Mouse (Mus musculus) frontal cortex, postnatal 14 days (tissue): ENCODE measurements around the gene P4hb.
"Not testable (repeated sequence)": the region's sequence is repeated elsewhere in the genome, so short reads cannot be mapped to it uniquely, and the experiment has no call there.

Experiments used
- DNase-seq, 2 experiments: peaks; one replicate each; pipeline ENCODE4 v3.0.0; 2022; ENCODE audit warnings: low spot score in 2 of 2

The P4hb gene

GRCm38 (mm10) chr11:120573585-120574277, 678 bp upstream of the P4hb start:
- DNase-seq: no peak

- DNase-seq: no peak
These were observed 669 bp downstream of the P4hb start for GRCm38 (mm10) chr11:120572417-120572751.

- DNase-seq: no peak
These were observed 1.2 kb downstream of the P4hb start for GRCm38 (mm10) chr11:120571754-120572416.

- no peak for DNase-seq
These were observed 1.9 kb downstream of the P4hb start for GRCm38 (mm10) chr11:120571122-120571521.

- no peak for DNase-seq
These were observed 4.7 kb downstream of the P4hb start for GRCm38 (mm10) chr11:120568324-120568723.

GRCm38 (mm10) chr11:120565114-120565513, 7.9 kb downstream of the P4hb start:
- no peak for DNase-seq

GRCm38 (mm10) chr11:120562949-120563348, 10.1 kb downstream of the P4hb start:
- no peak for DNase-seq

- no peak for DNase-seq
These were observed 11.9 kb downstream of the P4hb start for GRCm38 (mm10) chr11:120560952-120561728.

GRCm38 (mm10) chr11:120558843-120559242, 14.2 kb downstream of the P4hb start:
- not testable (repeated sequence) for DNase-seq

GRCm38 (mm10) chr11:120555260-120555659, 17.8 kb downstream of the P4hb start:
- no peak for DNase-seq

- DNase-seq: no peak
These were observed 18.2 kb downstream of the P4hb start for GRCm38 (mm10) chr11:120554834-120555233.

GRCm38 (mm10) chr11:120552736-120553135, 20.3 kb downstream of the P4hb start:
- no peak for DNase-seq

GRCm38 (mm10) chr11:120550810-120551440, 22.1 kb downstream of the P4hb start, which contains the start of gene Ppp1r27:
Ppp1r27 (minus strand) TSS chr11:120551132.
- DNase-seq: no peak

GRCm38 (mm10) chr11:120549986-120550809, 22.9 kb downstream of the P4hb start:
- no peak for DNase-seq

GRCm38 (mm10) chr11:120549168-120549945, 23.7 kb downstream of the P4hb start, which contains the start of gene Mcrip1:
Mcrip1 (minus strand) TSS chr11:120549727.
- peak; percentile 75 to 88 for DNase-seq

- DNase-seq: no peak
These were observed 24.3 kb downstream of the P4hb start for GRCm38 (mm10) chr11:120548786-120549167.

GRCm38 (mm10) chr11:120548214-120548613, 24.8 kb downstream of the P4hb start:
- no peak for DNase-seq

GRCm38 (mm10) chr11:120547469-120547868, 25.6 kb downstream of the P4hb start:
- no peak for DNase-seq

GRCm38 (mm10) chr11:120545964-120546363, 27.1 kb downstream of the P4hb start:
- DNase-seq: no peak

GRCm38 (mm10) chr11:120542376-120542775, 30.7 kb downstream of the P4hb start:
- DNase-seq: no peak
